Mouse (Mus musculus): Measurements from ENCODE around the gene Vmn2r104. TPM values are rescaled to one million over a fixed set of nuclear protein-coding genes. Genes with fewer than 3 reads are reported as not detected.

The Vmn2r104 gene
- not detected in 2 replicates for total RNA-seq (2015)
- not detected in 2 replicates for total RNA-seq (2017)

- no peak for ATAC-seq (ENCODE audit: poor library complexity, severe bottlenecking)
Measured at GRCm38 (mm10) chr17:20048236-20048635, at the start of gene Vmn2r104. Vmn2r104 (minus strand) TSS chr17:20048336.

GRCm38 (mm10) chr17:20074090-20074489 lies 26.0 kb upstream of the Vmn2r104 start:
- no peak for ATAC-seq (ENCODE audit: poor library complexity, severe bottlenecking)

DNA sequence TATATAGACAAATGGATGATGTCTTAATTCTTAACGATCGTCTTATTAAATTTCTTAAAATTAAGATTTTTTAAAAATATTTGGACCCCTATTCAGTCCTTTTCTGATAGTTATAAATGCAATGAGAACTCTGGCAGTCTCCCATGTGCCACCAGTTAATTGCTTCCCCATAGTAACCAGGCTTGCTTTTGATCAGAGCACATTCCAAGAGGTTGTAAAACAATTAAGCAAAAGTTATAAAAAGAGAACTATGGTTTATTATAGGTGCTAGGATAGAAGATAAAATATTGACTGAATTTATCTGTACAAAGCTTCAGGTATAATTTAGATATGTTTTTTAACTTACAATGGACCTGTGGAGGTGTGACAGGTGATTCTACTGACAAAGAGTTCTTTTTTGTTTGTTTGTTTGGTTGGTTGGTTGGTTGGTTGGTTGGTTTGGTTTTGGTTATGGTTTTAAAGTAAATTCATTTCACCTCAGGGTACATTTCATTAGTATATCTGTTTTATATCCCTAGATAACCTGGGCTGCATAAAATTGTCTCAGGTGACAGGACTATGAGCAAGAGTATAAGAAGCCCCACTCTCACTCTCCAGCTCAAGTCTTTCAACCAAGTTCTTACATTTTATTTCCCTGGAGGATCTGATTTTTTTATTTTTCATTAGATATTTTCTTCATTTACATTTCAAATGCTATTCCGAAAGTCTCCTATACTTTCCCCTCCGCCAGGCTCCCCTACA lies 23.7 kb upstream of the Vmn2r104 start:
- ATAC-seq (ENCODE audit: poor library complexity, severe bottlenecking), result no peak

Other genes starting within 250 kb of the Vmn2r104 start
- not detected in 2 replicates for gene Fpr-rs7, start 65.9 kb upstream of the Vmn2r104 start, total RNA-seq (2015)
- gene Fpr-rs7, start 65.9 kb upstream of the Vmn2r104 start, total RNA-seq (2017), result not detected in 2 replicates
- not detected in 2 replicates for gene Fpr-rs6, start 134.8 kb upstream of the Vmn2r104 start, total RNA-seq (2015)
- gene Fpr-rs6, start 134.8 kb upstream of the Vmn2r104 start, total RNA-seq (2017), result not detected in 2 replicates
- not detected in 2 replicates for gene Vmn2r105, start 186.7 kb upstream of the Vmn2r104 start, total RNA-seq (2015)
- gene Vmn2r105, start 186.7 kb upstream of the Vmn2r104 start, total RNA-seq (2017), result not detected in 2 replicates
- not detected in 2 replicates for gene Vmn2r106, start 237.2 kb upstream of the Vmn2r104 start, total RNA-seq (2015)
- gene Vmn2r106, start 237.2 kb upstream of the Vmn2r104 start, total RNA-seq (2017), result not detected in 2 replicates